Mouse (Mus musculus): ENCODE data around the gene Ccdc184.

Gene Ccdc184

GRCm38 (mm10) chr15:98166963-98167644, at the start of gene Ccdc184:
Ccdc184 (plus strand) TSS chr15:98167158.
- no peak for DNase-seq

GRCm38 (mm10) chr15:98119363-98119762, 47.6 kb upstream of the Ccdc184 start:
- DNase-seq, result no peak

DNA sequence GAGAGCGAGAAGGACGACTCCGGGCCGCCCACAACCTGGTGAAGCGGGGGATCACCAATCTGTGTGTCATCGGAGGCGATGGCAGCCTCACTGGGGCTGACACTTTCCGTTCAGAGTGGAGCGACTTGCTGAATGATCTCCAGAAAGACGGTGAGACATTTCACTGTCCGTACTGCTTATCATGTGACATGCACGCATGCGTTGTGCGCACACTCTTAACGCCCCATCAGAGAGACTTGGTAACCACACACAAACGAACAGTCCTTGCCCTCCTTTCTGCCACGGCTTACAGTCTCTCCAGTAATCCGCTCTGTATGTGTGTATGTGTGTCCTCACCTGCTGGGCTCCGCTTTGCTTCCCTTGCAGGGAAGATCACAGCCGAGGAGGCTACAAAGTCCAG, 46.1 kb upstream of the Ccdc184 start:
- DNase-seq, result no peak

- DNase-seq, result no peak
Observed at GRCm38 (mm10) chr15:98131001-98131400, 36.0 kb upstream of the Ccdc184 start.

- no peak for DNase-seq
Observed at GRCm38 (mm10) chr15:98131451-98131850, 35.5 kb upstream of the Ccdc184 start.

DNA sequence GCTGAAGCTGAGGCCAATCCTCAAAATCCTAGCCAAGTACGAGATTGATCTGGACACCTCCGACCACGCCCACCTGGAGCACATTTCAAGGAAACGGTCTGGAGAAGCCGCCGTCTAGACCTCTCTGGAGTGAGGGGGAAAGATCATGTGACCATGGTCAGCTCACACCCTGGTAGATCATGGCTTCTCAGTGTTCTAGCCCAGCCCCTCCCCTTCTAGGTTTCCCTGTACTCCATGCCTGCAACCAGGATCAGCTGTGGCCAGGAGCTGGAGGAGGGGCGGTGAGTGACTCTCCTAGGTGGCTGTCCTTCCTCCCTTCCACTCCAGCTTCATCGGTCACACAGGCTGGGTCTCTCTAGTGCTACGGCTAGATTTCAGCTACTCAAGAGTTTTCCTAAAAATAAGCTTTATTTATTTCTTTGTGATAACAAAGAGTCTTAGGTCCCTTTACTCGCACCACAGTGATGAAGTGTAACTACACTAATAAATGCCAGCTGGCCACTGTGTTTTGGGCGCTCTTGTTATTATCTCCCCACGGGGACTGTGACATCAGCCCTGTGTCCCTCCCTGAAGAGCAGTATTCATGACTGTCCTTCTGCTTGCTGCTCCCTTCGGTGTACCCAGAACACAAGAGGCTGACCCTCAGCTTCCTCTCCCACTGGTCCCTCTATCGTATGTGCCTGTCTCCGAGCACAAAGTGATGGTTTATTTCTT, 34.9 kb upstream of the Ccdc184 start:
- DNase-seq, result no peak

DNA sequence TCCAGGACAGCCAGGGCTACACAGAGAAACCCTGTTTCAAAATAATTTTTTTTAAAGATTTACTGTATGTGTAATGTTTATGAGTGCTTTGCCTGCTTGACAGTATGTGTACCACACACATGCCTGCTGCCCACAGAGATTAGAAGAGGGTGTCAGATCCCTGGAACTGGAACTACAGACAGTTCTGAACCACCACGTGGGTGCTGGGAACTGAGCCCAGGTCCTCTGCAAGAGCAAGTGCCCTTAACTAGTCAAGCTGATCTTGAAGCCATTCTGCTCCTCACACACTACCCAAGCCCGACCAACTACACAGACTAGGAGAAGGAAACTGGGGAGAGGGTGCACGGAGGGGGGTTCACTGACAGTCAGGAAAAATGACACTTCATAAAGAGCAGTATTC, 33.5 kb upstream of the Ccdc184 start:
- no peak for DNase-seq

DNA sequence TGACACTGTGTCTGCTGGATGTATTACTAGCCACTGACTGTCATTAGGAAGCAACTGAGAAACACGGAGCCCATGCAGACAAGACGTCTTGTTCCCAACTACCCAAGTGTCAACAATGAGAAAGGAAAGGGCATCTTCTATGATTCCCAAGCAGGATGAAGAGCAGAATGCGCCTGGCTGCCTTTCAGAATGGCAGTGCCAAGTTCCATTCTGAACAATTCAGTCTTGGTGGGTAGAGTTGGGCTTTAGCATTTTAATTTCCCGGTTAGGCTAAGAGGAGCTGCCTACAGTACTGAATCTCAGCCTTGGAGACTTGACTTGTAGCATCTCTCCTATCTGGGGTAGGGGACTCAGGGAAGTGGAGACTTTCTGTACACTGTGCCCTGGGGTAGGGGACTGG, 32.9 kb upstream of the Ccdc184 start:
- DNase-seq, result no peak

DNA sequence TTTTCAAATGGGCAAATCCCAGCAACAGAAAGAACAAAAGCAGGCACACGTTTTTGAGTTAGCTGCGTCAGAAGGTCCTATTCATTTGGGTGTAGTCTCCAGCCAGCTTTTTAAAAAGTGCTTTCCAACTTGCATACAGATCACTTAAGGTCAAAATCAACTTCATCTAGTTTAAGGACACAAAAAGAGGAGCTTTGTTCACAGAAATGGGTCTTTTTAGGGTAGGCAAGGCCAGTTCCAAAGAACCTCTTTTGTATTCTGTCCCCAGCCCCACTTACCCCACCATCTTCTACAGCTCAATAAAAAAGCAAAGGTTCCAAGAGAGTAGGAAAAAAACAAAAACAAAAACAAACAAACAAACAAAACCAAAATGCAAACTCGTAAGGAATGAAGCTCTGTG, 32.3 kb upstream of the Ccdc184 start:
- no peak for DNase-seq

DNA sequence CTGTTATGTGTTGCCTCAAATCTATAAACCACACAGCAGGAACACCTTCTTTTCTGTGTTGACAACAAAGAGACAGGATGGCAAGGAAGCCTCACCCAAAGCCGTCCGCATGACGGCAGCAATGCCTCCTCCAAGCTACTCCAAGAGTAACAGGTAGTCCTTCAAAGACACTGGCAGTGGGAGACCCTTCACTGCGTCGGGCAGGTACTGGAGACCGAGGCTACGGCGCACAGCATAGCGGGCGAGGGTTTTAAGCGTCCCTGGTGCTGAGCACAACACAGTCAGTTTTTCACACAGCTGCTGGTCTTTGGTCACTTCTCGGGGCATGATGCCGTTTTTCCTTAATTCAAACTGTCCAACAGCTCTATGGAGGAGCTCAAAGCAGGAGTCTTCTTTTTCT, 31.3 kb upstream of the Ccdc184 start:
- DNase-seq, result no peak

GRCm38 (mm10) chr15:98136871-98137270, 30.1 kb upstream of the Ccdc184 start:
- no peak for DNase-seq

DNA sequence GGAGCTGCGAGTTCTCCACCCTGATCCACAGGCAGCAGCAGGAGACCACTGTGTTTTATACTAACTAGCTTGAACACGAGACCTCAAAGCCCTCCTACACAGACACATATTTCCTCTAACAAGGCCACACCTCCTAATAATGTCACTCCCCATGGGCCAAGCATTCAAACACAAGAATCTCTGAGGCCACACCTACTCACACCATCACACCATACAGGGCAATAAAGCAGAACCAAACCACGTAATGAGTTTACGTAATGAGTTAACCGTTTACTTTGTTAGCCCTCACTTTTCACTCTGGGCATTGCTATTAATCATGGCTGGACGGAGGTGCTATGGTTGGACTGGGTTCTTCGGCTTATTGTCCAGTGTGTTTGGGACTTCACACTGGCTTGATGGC, 27.2 kb upstream of the Ccdc184 start:
- no peak for DNase-seq

- DNase-seq, result no peak
Observed at GRCm38 (mm10) chr15:98140809-98141208, 26.1 kb upstream of the Ccdc184 start.

DNA sequence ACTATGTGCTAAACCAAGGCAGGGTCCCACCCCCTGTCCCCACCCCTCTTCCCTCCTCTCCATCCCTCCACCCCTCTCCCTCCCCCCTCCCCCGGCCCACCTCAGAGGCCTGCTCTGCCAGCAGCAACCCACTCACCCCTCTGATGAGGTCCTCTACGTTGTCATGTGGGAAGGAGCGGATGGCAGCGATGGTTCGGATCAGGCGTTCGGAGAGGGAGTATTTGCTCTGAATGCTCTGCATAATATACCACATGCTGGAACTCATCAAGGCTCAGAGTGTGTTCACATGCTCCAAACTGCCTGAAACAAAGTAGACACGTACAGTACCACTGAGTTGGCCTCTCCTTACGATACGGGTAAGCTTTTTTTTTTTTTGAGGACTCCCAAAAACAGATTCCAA, 24.4 kb upstream of the Ccdc184 start:
- DNase-seq, result no peak

GRCm38 (mm10) chr15:98144861-98145507, 22.0 kb upstream of the Ccdc184 start:
- DNase-seq, result no peak

- DNase-seq, result peak; percentile 90
Observed at GRCm38 (mm10) chr15:98145559-98146181, 21.3 kb upstream of the Ccdc184 start.

DNA sequence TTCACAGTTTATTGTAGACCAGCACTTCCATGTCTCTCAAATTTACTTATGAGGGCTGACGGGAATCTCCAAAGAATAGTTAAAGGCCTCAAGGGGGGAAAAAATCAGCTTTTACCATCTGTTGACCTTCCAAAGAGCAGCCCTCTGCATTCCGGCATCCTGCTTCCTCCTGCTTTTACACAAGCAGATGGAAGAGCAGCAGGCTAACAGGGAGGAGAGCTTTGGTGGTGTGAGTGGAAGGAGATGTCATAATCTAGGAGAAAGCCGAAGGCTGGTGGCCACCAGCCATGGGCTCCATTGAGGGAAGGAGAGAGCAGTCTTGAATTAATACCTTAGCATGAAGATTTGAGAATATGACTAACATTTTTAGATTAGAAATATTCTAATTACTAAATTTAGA, 18.6 kb upstream of the Ccdc184 start:
- DNase-seq, result no peak

- no peak for DNase-seq
Observed at GRCm38 (mm10) chr15:98149166-98149602, 17.8 kb upstream of the Ccdc184 start.

GRCm38 (mm10) chr15:98152916-98153315, 14.0 kb upstream of the Ccdc184 start:
- DNase-seq, result no peak

- DNase-seq, result peak; percentile 15
Observed at GRCm38 (mm10) chr15:98153625-98154024, 13.3 kb upstream of the Ccdc184 start.

GRCm38 (mm10) chr15:98154146-98154545, 12.8 kb upstream of the Ccdc184 start:
- DNase-seq, result no peak

- no peak for DNase-seq
Observed at GRCm38 (mm10) chr15:98154631-98155030, 12.3 kb upstream of the Ccdc184 start.

- DNase-seq, result no peak
Observed at GRCm38 (mm10) chr15:98155272-98155671, 11.7 kb upstream of the Ccdc184 start.

GRCm38 (mm10) chr15:98155944-98156343, 11.0 kb upstream of the Ccdc184 start:
- DNase-seq, result no peak

Data from thymus, postnatal 25 days (tissue).